Mouse (Mus musculus) lung, postnatal 0 days (tissue): Measurements from ENCODE around the gene Sh3d19. TPM values are rescaled to one million over a fixed set of nuclear protein-coding genes. Genes with fewer than 3 reads are reported as not detected.

Source experiments
- ATAC-seq: fragments of 200-750 bp; cut with Nextera tagmentation; 2 replicates; pipeline ENCODE4 v1.8.0; 2017; ENCODE audit warnings: moderate library complexity
- DNase-seq: peaks from one replicate; pipeline ENCODE4 v3.0.0-alpha.2; 2016; ENCODE audit warnings: low spot score
- H3K27ac ChIP-seq: fragments of 300-500 bp; sonication (generic); 2 replicates; pipeline ENCODE4 v1.5.1; 2014; ENCODE audit warnings: antibody characterized with exemption, mild to moderate bottlenecking, low read length, mixed read lengths
- H3K27me3 ChIP-seq: fragments of 300-500 bp; sonication (generic); replicated peaks from 2 replicates; pipeline ENCODE4 v1.6.1; 2014; ENCODE audit warnings: low read length, mixed read lengths; ENCODE audit not compliant: insufficient read depth
- H3K36me3 ChIP-seq: fragments of 300-500 bp; sonication (generic); 2 replicates; pipeline ENCODE4 v1.6.1; 2014; ENCODE audit warnings: low read length, mixed read lengths; ENCODE audit not compliant: insufficient read depth
- H3K4me1 ChIP-seq: fragments of 300-500 bp; sonication (generic); 2 replicates; pipeline ENCODE4 v1.6.1; 2014; ENCODE audit warnings: antibody characterized with exemption, low read depth, low read length, mixed read lengths; ENCODE audit not compliant: insufficient read depth
- H3K4me2 ChIP-seq: fragments of 300-500 bp; sonication (generic); replicated peaks from 2 replicates; pipeline ENCODE4 v1.6.1; 2014; ENCODE audit warnings: low read depth, mild to moderate bottlenecking, low read length, moderate library complexity, mixed read lengths
- H3K4me3 ChIP-seq: fragments of 300-500 bp; sonication (generic); 2 replicates; pipeline ENCODE4 v1.5.1; 2014; ENCODE audit warnings: low read depth, low read length
- H3K9ac ChIP-seq: fragments of 300-500 bp; sonication (generic); replicated peaks from 2 replicates; pipeline ENCODE4 v1.6.1; 2014; ENCODE audit warnings: low read depth, mild to moderate bottlenecking
- H3K9me3 ChIP-seq: fragments of 300-500 bp; sonication (generic); 2 replicates; pipeline ENCODE4 v1.6.1; 2016; ENCODE audit warnings: low read length, mixed read lengths
- CTCF ChIP-seq: IDR thresholded peaks from 2 replicates; pipeline ENCODE4 v1.5.1; 2016; ENCODE audit warnings: antibody characterized with exemption, mild to moderate bottlenecking
- EP300 ChIP-seq: IDR thresholded peaks from 2 replicates; pipeline ENCODE4 v1.6.1; 2016; ENCODE audit warnings: antibody characterized with exemption, mild to moderate bottlenecking, control low read depth
- WGBS: fragments of 180-500 bp; shearing (Covaris S2); extraction: QIAGEN DNeasy Blood & Tissue Kit; methylation state at CpG from one replicate; pipeline ENCODE4 v1.1.7; 2014; 5-methylcytosine and 5-hydroxymethylcytosine counted together
- polyA plus RNA-seq: library from polyadenylated mRNA; unstranded; fragments of >200 nt; fragmentation: Nextera tagmentation; extraction: Ambion mirVana; gene quantifications from 2 replicates; pipeline ENCODE4 v1.2.1, GENCODE M21; 2015

Gene Sh3d19
- polyA plus RNA-seq, 1 experiment from 2014 or later: 28.3 TPM

- DNase-seq (no peak), ATAC-seq (no peak)
- WGBS: 91% methylated on average over 11 of the region's 11 CpGs
- Histone ChIP-seq H3K27me3 (no peaks in the 10 kb centered on the region), H3K27ac (no peak overlapping the region), H3K36me3 (no peaks in the 10 kb centered on the region), H3K4me1 (no peaks in the 10 kb centered on the region), H3K9me3 (no peaks in the 10 kb centered on the region), H3K4me3 (no peak overlapping the region), H3K4me2 (no peak overlapping the region), H3K9ac (no peak overlapping the region)
- TF ChIP-seq CTCF (peak; percentile 56), EP300 (no peak)
These were observed 98.8 kb downstream of the Sh3d19 start for GRCm38 (mm10) chr3:86069646-86070250.

DNA sequence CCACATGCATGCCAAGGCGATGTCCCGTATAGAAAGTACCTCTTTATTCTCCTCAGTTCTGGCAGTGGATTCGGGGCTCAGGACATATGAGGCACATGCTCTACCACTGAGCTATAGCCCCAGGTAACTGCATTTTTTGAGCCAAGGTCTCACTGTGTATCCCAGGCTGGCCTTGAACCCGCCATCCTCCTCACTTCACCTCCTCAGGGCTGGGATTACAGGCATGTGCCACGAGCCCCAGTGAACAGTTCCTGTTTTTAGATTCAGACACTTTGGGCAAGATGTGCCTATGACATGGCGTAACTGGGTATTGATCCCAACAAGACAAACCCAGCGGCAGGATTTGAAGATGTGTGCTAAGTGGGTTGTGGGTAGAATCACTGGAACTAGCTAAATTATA lies 99.9 kb downstream of the Sh3d19 start:
- H3K36me3 ChIP-seq: no peaks in the 10 kb centered on the region
- no peaks in the 10 kb centered on the region for H3K9me3 ChIP-seq
- no peak overlapping the region for H3K27ac ChIP-seq
- ATAC-seq: no peak
- DNase-seq: no peak
- no peak overlapping the region for H3K4me3 ChIP-seq
- no peaks in the 10 kb centered on the region for H3K4me1 ChIP-seq
- WGBS: 87% methylated on average over 7 of the region's 7 CpGs
- TF ChIP-seq CTCF (no peak), EP300 (no peak)
- H3K4me2 ChIP-seq: no peak overlapping the region
- H3K9ac ChIP-seq: no peak overlapping the region
- no peaks in the 10 kb centered on the region for H3K27me3 ChIP-seq

- Histone ChIP-seq H3K4me1 (no peaks in the 10 kb centered on the region), H3K4me3 (no peak overlapping the region), H3K36me3 (no peaks in the 10 kb centered on the region), H3K4me2 (no peak overlapping the region), H3K9ac (no peak overlapping the region), H3K9me3 (no peaks in the 10 kb centered on the region), H3K27ac (no peak overlapping the region), H3K27me3 (no peaks in the 10 kb centered on the region)
- TF ChIP-seq EP300 (no peak), CTCF (no peak)
- ATAC-seq (no peak), DNase-seq (no peak)
- WGBS: 66% methylated on average over 3 of the region's 3 CpGs
These were observed 101.2 kb downstream of the Sh3d19 start for GRCm38 (mm10) chr3:86072066-86072465.

- WGBS: 75% methylated on average over 5 of the region's 5 CpGs
- H3K36me3 ChIP-seq: no peaks in the 10 kb centered on the region
- no peaks in the 10 kb centered on the region for H3K4me1 ChIP-seq
- H3K9me3 ChIP-seq: no peaks in the 10 kb centered on the region
- no peak for DNase-seq
- H3K9ac ChIP-seq: no peak overlapping the region
- no peak overlapping the region for H3K27ac ChIP-seq
- TF ChIP-seq CTCF (no peak), EP300 (no peak)
- no peak overlapping the region for H3K4me3 ChIP-seq
- no peaks in the 10 kb centered on the region for H3K27me3 ChIP-seq
- no peak for ATAC-seq
- no peak overlapping the region for H3K4me2 ChIP-seq
These were observed 102.0 kb downstream of the Sh3d19 start for GRCm38 (mm10) chr3:86072889-86073288.

DNA sequence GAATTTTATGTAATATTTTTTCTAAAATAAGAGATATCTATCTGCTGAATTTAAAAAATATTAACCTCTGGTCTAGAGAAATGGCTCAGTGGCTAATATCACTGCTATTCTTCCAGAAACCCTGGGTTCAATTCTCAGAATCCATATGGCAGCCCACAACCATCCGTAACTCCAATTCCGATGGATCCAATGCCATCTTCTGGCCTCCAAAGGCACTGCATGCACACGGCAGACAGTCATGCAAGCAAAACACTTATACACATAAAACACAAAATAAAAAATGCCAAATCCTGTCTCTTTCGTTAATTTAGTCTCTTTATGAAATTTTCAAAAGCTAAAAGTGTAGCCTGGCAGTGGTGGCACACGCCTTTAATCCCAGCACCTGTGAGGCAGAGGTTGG lies 104.7 kb downstream of the Sh3d19 start:
- Histone ChIP-seq H3K9ac (no peak overlapping the region), H3K36me3 (no peaks in the 10 kb centered on the region), H3K4me1 (no peaks in the 10 kb centered on the region), H3K4me2 (no peak overlapping the region), H3K4me3 (no peak overlapping the region), H3K27ac (no peak overlapping the region), H3K27me3 (no peaks in the 10 kb centered on the region), H3K9me3 (no peaks in the 10 kb centered on the region)
- 95% methylated on average over 5 of the region's 5 CpGs for WGBS
- DNase-seq (no peak), ATAC-seq (no peak)
- TF ChIP-seq CTCF (peak; percentile 62), EP300 (no peak)

GRCm38 (mm10) chr3:86076511-86077283 lies 105.8 kb downstream of the Sh3d19 start:
- Histone ChIP-seq H3K4me3 (no peak overlapping the region), H3K27me3 (no peaks in the 10 kb centered on the region), H3K36me3 (no peaks in the 10 kb centered on the region), H3K9me3 (no peaks in the 10 kb centered on the region), H3K27ac (no peak overlapping the region), H3K4me1 (no peaks in the 10 kb centered on the region), H3K4me2 (no peak overlapping the region), H3K9ac (no peak overlapping the region)
- ATAC-seq (no peak), DNase-seq (no peak)
- WGBS: 67% methylated on average over 14 of the region's 14 CpGs
- TF ChIP-seq EP300 (no peak), CTCF (no peak)
